Mouse (Mus musculus) frontal cortex, postnatal 10 days (tissue): Measurements from ENCODE around the gene Pdia3.
"Not testable (repeated sequence)": the region's sequence is repeated elsewhere in the genome, so short reads cannot be mapped to it uniquely, and the experiment has no call there.

Experiments used
- DNase-seq, 2 experiments: peaks; one replicate each; pipeline ENCODE4 v3.0.0; 2022; ENCODE audit warnings: low spot score in 2 of 2, mixed read lengths in 1 of 2

Gene Pdia3

DNA sequence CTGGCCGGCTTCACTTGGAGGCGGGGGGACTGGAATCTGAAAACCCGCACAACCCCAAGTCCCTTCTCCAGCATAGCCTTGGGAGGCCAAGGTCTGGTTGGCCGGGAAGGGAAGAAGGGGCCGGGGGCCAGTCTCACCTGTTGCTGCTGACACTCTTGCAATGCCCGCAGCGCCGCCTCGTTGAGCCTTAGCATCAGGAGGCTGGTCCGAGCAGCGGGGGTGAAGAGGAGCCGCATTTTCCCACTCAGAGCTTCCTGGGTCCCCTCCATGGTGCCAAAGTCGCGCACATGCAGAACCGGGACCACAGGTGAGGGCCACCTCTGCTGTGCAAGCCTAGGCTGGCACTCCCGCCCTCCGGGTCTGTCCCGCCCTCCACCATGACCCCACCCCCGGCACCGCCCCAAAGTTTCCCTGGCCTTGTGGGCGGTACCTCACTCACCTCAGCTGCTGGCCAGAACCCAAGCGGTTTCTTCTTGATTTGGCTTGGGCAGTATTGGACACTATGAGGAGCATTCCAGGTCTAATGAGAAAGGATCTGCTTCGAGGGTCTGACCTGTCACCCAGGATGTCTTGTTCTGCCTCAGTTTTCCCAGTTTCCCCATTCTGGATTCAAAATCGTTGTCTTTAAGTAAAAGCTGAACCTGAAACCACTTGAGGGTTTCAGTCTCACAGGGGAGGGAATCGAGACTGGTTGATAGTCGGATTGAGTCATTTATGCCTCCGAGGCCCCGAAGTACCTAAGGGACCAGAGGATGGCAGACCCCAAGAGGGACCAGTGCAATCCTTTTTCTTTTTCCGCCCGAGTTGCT lies 28.9 kb downstream of the Pdia3 start:
- DNase-seq, result no peak

DNA sequence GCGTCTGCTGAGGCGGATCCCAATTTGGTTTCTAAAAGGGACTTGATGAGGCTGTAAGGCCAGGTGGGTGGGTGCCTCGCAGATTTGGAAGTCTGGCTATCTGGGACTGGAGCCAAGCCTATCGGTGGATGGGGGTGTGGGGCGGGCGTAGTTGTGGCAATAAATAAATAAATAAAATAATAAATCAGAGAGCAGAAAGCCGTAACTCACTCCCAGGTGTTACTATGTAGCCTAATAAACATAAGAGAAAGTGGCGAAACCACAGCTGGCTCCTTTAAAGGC lies 29.4 kb downstream of the Pdia3 start:
- DNase-seq, result no peak

- no peak for DNase-seq
Observed at GRCm38 (mm10) chr2:121444178-121444577, 30.6 kb downstream of the Pdia3 start, which contains the start of gene Ell3. Ell3 (minus strand) TSS chr2:121444278.

GRCm38 (mm10) chr2:121445117-121445516 lies 31.5 kb downstream of the Pdia3 start:
- no peak for DNase-seq

- DNase-seq, result no peak
Observed at GRCm38 (mm10) chr2:121446506-121446905, 32.9 kb downstream of the Pdia3 start.

DNA sequence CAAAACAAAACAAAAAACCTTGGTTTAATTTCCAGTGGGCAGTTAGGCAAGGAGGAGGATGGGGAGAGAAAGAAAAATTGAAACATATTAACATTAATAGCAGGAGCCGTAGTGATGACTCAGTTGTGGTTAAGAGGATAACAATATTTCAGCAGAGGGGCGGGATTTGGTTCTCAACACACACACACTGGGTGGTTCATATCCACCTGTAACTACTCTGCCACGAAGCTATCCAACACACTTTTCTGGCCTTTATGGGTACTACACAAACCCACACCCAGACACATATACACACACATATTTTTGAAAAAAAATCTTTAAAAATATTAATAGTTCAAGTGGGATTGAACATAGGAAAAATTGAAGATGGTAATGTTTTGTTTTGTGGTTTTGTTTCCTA lies 33.4 kb downstream of the Pdia3 start:
- DNase-seq, result no peak

DNA sequence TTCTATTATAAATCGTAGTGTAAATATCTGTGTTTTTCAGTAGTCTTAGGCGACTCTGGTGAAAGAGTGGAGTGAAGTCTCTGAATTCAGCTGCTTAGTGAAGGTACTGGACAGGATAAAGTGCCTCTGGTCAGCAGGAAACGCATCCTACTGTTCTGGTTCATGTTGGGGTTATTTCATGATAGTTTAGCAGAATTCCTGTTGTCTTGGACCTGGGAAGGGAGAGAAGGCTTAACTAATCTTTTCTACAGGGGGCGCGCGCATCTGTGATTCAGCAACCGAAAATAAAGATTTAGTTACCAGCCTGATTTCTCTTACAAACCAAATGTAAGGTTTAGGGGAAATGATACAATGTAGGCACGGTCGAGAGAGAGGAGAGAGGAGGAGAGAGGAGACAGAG lies 34.6 kb downstream of the Pdia3 start:
- DNase-seq, result no peak

DNA sequence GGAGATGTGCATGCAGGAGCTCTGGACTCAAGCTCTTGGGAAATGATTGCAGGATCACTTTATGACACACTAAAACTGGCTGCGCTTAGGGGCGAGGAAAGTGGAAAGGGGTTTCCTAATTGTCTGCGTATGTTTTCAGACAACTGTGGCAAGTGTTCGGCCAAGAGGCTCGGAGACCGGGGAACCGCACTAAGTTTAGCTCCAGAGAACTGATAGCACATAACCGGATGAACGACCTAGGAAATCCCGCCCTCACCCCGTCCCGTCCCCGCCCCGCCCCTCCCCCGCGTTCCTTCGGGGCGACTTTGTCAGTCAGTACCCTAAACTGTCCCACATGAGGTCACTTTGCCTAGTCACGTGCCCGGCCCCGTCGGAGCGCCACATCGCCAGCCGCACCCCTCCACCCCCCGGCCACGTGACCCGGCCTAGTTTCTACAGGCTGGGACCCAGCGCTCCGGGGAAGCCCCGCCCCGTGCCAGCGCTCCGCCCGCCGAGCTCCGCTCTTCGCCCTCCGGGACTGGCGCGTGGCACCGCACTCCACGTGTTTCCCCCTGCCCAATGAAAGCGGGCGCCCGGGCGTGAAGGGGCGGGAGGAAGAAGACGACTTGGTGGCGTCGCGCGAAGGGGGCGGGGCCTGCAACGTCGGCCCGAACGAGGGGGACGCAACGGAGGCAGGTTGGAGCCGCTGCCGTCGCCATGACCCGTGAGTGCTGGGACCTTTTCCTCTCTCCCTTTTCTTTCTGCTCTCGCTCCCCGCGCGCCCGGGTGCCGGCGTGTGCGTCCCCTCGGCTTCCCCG lies 35.4 kb downstream of the Pdia3 start, which contains the start of gene Serf2:
Gene Serf2 (plus strand): TSS at position 457 of the 797 bp plus-strand sequence.
- DNase-seq, result peak; percentile 99

DNA sequence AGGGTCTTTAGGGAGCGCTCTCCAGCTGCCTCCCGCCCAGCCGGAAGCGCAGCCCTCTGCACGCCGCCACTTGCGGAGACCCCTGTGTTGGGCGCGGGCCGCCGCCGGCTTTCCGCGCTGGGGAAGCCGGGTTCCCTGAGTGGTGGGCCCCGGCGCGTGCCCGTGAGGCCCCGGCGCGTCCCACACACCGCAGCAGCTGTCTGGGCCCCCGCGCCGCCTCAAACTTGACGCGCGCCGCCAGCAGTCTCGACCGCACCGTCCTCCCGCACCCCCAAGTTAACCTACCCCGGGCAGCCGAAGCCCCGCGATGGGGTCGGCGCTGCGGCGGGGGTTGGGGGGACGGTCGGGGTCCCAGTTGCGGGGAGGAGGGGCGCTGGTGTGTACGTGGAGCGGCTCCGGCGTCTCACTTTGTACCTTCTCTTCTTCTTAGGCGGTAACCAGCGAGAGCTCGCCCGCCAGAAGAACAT lies 36.0 kb downstream of the Pdia3 start:
- DNase-seq, result no peak

GRCm38 (mm10) chr2:121450093-121450492 lies 36.5 kb downstream of the Pdia3 start:
- no peak for DNase-seq

GRCm38 (mm10) chr2:121452361-121452760 lies 38.8 kb downstream of the Pdia3 start:
- DNase-seq, result no peak

DNA sequence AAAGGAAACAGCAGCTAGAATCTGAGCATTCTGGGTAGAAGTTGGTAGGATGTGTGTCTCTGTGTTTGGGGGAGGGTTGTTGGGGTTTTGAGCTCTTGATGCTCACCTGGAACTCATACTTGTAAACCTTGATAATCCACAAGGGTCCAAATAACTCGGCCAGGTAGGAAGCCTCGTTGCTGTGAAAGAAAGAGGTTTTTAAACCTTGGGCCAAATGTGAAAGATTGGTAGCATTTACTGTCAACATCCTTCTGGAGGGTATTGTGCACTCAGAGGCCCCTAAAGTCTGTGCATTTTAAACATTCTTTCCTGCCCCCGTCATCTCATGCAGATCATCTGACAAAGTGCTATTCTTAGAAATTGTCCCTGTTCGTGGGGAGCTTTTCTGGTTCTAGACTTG lies 39.4 kb downstream of the Pdia3 start, which contains the start of gene Hypk:
Gene Hypk (plus strand): TSS at position 301 of the 400 bp plus-strand sequence.
- DNase-seq, result no peak

DNA sequence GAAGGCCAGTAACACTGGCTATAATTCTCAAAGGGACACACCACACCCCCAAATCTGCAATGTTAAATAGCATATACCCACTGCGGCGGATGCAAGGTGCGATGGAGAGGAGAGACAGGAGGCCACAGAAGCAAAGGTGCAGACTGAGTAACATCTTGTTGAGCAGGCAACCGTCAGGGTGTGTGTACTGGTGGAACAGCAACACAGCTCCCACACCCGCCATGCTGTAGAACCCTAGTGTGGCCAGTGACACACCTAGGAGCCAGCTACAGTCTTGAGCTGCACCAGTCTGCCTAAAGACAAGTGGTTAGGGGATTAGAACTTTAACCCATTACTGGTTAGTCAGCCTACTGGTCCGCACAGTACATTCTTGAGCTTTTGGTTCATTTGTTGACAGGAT lies 40.3 kb downstream of the Pdia3 start:
- DNase-seq, result no peak

- no peak for DNase-seq
Observed at GRCm38 (mm10) chr2:121455534-121455933, 42.0 kb downstream of the Pdia3 start.

GRCm38 (mm10) chr2:121456692-121457642 lies 43.4 kb downstream of the Pdia3 start, which contains the start of gene Serinc4:
Serinc4 (minus strand) TSS chr2:121456781.
- peak; percentile 74 to 80 for DNase-seq

DNA sequence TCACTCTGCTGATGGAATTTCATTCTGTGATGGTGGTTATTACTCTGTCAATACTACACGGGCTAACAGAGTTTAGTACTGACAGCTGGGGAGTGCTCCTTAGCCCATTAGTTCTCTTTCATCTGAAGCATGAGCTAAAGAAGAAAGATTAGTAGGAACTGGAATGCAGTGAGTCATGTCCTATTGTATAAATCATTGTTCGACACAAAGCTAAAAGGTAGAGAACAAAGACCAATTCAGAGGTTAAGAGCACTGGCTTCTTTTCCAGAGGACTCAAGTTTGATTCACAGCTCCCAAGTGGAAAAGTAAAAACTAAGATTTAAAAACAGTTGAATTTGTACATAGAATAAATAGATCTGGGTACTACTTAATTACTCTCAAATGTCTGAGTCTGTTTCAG lies 46.5 kb downstream of the Pdia3 start:
- DNase-seq, result no peak

GRCm38 (mm10) chr2:121468982-121469381 lies 55.4 kb downstream of the Pdia3 start:
- DNase-seq, result not testable (repeated sequence)

DNA sequence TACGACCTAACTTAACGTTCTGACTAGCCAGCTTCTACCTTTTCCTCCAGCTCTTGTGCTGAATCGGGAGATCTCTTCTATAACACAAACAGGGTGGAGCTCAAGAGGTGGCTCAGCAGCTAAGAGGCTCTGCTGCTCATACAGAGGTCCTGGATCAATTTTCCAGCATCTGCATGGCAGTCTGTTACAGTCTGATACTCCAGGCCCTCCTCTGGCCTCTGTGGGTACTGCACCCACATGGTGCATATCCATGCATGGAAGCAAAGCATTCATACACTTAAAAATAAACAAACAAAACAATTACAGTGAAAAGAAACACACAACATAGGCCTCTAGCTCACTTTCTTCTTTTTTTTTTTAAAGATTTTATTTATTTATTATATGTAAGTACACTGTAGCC lies 59.2 kb downstream of the Pdia3 start:
- not testable (repeated sequence) for DNase-seq

- DNase-seq, result peak; percentile 71 to 74
Observed at GRCm38 (mm10) chr2:121473301-121474179, 60.0 kb downstream of the Pdia3 start, which contains the start of gene Mfap1b. Mfap1b (minus strand) TSS chr2:121474067.

DNA sequence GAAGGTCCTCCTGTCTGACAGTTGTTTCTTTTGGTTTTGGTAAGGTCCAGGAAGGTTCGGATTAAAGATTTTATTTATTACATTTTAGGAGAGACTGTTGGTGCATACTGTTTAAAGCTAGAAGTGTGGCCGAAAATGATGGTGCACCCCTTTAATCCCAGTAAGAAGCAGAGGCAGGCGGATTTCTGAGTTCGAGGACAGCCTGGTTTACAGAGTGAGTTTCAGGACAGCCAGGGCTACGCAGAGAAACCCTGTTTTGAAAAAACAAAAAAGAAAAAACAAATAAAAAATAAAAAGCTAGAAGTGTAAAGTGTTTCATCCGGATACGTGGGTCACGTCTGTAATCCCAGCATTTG lies 60.6 kb downstream of the Pdia3 start:
- DNase-seq, result no peak

DNA sequence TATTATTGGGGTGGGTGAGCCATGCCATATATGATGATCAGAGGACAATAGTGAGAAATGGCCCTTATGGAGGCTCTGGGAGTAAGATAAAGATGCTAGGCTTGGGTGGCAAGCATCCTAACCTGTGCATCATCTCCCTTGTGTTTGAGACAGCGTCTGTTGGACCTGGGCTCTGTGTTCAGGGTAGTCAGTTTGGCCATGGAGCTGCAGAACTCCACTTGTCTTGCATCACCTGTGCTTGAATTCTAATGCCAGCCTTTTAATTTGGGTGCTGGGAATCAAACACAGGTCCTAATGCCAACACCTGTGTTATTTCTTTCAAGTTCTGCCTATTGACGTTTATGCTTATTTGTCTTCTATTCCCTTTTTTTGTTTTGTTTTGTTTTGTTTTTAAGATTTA lies 61.7 kb downstream of the Pdia3 start:
- DNase-seq, result not testable (repeated sequence)
